In the genomic region with DNA sequence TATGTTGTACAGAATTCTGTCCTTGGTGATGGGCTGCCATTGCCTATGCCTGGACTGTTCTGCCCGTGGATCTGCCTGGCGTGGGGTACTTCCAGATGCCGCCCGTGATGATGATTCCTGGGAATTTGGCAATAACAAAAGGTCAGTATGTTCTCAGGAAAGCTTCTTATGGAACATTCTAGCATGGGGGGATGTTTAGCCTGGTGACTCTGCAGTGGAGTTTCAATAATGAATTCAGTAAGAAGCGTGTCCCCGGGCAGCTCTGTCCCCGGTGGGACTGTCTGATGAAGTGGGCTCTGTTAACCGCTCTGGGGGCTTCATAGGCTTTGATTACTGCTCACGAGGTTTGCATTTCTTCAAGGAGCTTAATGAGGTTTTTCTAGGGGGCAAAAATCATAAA, we compare ENCODE assay signal across 12 mouse cellular contexts.
DNase-seq lines count a peak whose midpoint lies in the region; ATAC-seq and TF ChIP-seq lines count a peak whose summit lies in the region.
"Had no signal": no experiment of that assay in that cellular context is flagged by ENCODE, and none has a peak within 500 bp of the region (broad histone marks: within the 10 kb centered on the region; RNA-seq: fewer than 3 reads in every experiment).

No protein-coding gene starts in this region.

- no peaks in the 10 kb centered on the region for H3K9me3 ChIP-seq in forebrain, embryonic 16.5 days (ENCODE audit: control insufficient read depth, low read length)
- no peaks in the 10 kb centered on the region for H3K9me3 ChIP-seq in forebrain, embryonic 11.5 days (ENCODE audit: control insufficient read depth, low read length)
- H3K9me3 ChIP-seq in kidney, postnatal 0 days (replicated peaks; ENCODE audit: low read length): no peaks in the 10 kb centered on the region
- H3K9me3 ChIP-seq in hindbrain, embryonic 14.5 days (ENCODE audit: control insufficient read depth, low read length): no peaks in the 10 kb centered on the region
- H3K9me3 ChIP-seq in neural tube, embryonic 13.5 days: no peaks in the 10 kb centered on the region
- H3K9me3 ChIP-seq: heart, embryonic 13.5 days; liver, embryonic 12.5 days; lung, embryonic 15.5 days had no signal

- DNase-seq in forebrain, embryonic 11.5 days (ENCODE audit: low spot score): no peak
- DNase-seq in kidney, postnatal 0 days (ENCODE audit: low spot score): no peak
- no peak for DNase-seq in kidney, adult 11 months
- DNase-seq in hindbrain, embryonic 14.5 days (ENCODE audit: low spot score): no peak
- no peak for DNase-seq in cerebellum, adult 8-10 months
- DNase-seq: right cerebral cortex, postnatal 25 days had no signal

- no peak for ATAC-seq in forebrain, embryonic 16.5 days
- no peak for ATAC-seq in forebrain, embryonic 11.5 days (replicated peaks; ENCODE audit: low FRiP score)
- no peak for ATAC-seq in kidney, postnatal 0 days (replicated peaks; ENCODE audit: low FRiP score, low read depth)
- ATAC-seq in hindbrain, embryonic 14.5 days (ENCODE audit: low FRiP score): no peak
- 0 out of 2 replicates have a peak, but pooled peaks have one; percentile 6 for ATAC-seq in neural tube, embryonic 13.5 days (ENCODE audit: low read depth)
- ATAC-seq: liver, embryonic 12.5 days had no signal

- 75% methylated on average over 9 of the region's 9 CpGs for WGBS in forebrain, embryonic 16.5 days
- 84% methylated on average over 9 of the region's 9 CpGs for WGBS in forebrain, embryonic 11.5 days
- 54% methylated on average over 9 of the region's 9 CpGs for WGBS in kidney, postnatal 0 days
- WGBS in hindbrain, embryonic 14.5 days: 50% methylated on average over 9 of the region's 9 CpGs
- WGBS in neural tube, embryonic 13.5 days: 37% methylated on average over 9 of the region's 9 CpGs

- H3K4me1 ChIP-seq in forebrain, embryonic 16.5 days (replicated peaks; ENCODE audit: control insufficient read depth, insufficient read depth, low read length): peaks cover 17% of the 10 kb centered on the region
- no peaks in the 10 kb centered on the region; the same call in 1 of the 2 replicates for H3K4me1 ChIP-seq in forebrain, embryonic 11.5 days (replicated peaks; ENCODE audit: control insufficient read depth, insufficient read depth, low read length)
- peaks cover 4% of the 10 kb centered on the region; the same call in 1 of the 2 replicates for H3K4me1 ChIP-seq in kidney, postnatal 0 days (replicated peaks; ENCODE audit: insufficient read depth, low read length)
- peaks cover 22% of the 10 kb centered on the region for H3K4me1 ChIP-seq in hindbrain, embryonic 14.5 days (replicated peaks; ENCODE audit: control insufficient read depth, insufficient read depth, low read length)
- H3K4me1 ChIP-seq in neural tube, embryonic 13.5 days (replicated peaks): peaks cover 67% of the 10 kb centered on the region

- no peak for TF ChIP-seq CTCF in kidney, postnatal 0 days (IDR thresholded peaks at IDR 0.05; ENCODE audit: low read depth)

- no peak overlapping the region for H3K4me2 ChIP-seq in forebrain, embryonic 16.5 days (ENCODE audit: low read length)
- H3K4me2 ChIP-seq in forebrain, embryonic 11.5 days (ENCODE audit: low read depth, low read length, severe bottlenecking): no peak overlapping the region
- peak overlapping the region; percentile 49; the same call in 1 of the 2 replicates for H3K4me2 ChIP-seq in kidney, postnatal 0 days (ENCODE audit: low read length)
- no peak overlapping the region for H3K4me2 ChIP-seq in hindbrain, embryonic 14.5 days (replicated peaks)
- no peak overlapping the region for H3K4me2 ChIP-seq in neural tube, embryonic 13.5 days

- H3K9ac ChIP-seq in forebrain, embryonic 16.5 days (replicated peaks; ENCODE audit: low read depth, low read length): no peak overlapping the region
- no peak overlapping the region for H3K9ac ChIP-seq in forebrain, embryonic 11.5 days (ENCODE audit: low read length)
- no peak overlapping the region for H3K9ac ChIP-seq in kidney, postnatal 0 days (ENCODE audit: low read depth, low read length)
- H3K9ac ChIP-seq in hindbrain, embryonic 14.5 days: no peak overlapping the region
- H3K9ac ChIP-seq in neural tube, embryonic 13.5 days: no peak overlapping the region
- H3K9ac ChIP-seq: liver, embryonic 12.5 days; lung, embryonic 15.5 days had no signal

- no peaks in the 10 kb centered on the region for H3K36me3 ChIP-seq in forebrain, embryonic 16.5 days (ENCODE audit: control insufficient read depth, insufficient read depth)
- no peaks in the 10 kb centered on the region for H3K36me3 ChIP-seq in forebrain, embryonic 11.5 days (ENCODE audit: control insufficient read depth, insufficient read depth, low read length)
- no peaks in the 10 kb centered on the region for H3K36me3 ChIP-seq in kidney, postnatal 0 days (ENCODE audit: insufficient read depth, low read length)
- no peaks in the 10 kb centered on the region for H3K36me3 ChIP-seq in hindbrain, embryonic 14.5 days (replicated peaks; ENCODE audit: control insufficient read depth, insufficient read depth)
- H3K36me3 ChIP-seq in neural tube, embryonic 13.5 days: no peaks in the 10 kb centered on the region
- H3K36me3 ChIP-seq: G1E; heart, embryonic 13.5 days; liver, embryonic 12.5 days; lung, embryonic 15.5 days had no signal

- H3K27ac ChIP-seq in forebrain, embryonic 16.5 days (ENCODE audit: low read length): peak overlapping the region; percentile 6; the same call in 1 of the 2 replicates
- no peak overlapping the region for H3K27ac ChIP-seq in forebrain, embryonic 11.5 days (ENCODE audit: low read depth, low read length)
- H3K27ac ChIP-seq in kidney, postnatal 0 days: no peak overlapping the region
- H3K27ac ChIP-seq in hindbrain, embryonic 14.5 days: peak overlapping the region; percentile 67
- H3K27ac ChIP-seq in neural tube, embryonic 13.5 days (replicated peaks): peak overlapping the region; percentile 68
- H3K27ac ChIP-seq: heart, embryonic 13.5 days; liver, embryonic 12.5 days; lung, embryonic 15.5 days had no signal

- H3K27me3 ChIP-seq in forebrain, embryonic 16.5 days (replicated peaks; ENCODE audit: control insufficient read depth, insufficient read depth, low read length): no peaks in the 10 kb centered on the region
- no peaks in the 10 kb centered on the region for H3K27me3 ChIP-seq in forebrain, embryonic 11.5 days (ENCODE audit: control insufficient read depth, insufficient read depth, low read length)
- no peaks in the 10 kb centered on the region for H3K27me3 ChIP-seq in kidney, postnatal 0 days (ENCODE audit: insufficient read depth, low read length)
- H3K27me3 ChIP-seq in hindbrain, embryonic 14.5 days (ENCODE audit: control insufficient read depth, insufficient read depth, low read length): no peaks in the 10 kb centered on the region
- H3K27me3 ChIP-seq in neural tube, embryonic 13.5 days: no peaks in the 10 kb centered on the region
- H3K27me3 ChIP-seq: heart, embryonic 13.5 days; liver, embryonic 12.5 days had no signal

- no peak overlapping the region for H3K4me3 ChIP-seq in forebrain, embryonic 16.5 days (replicated peaks; ENCODE audit: low read length)
- H3K4me3 ChIP-seq in forebrain, embryonic 11.5 days (ENCODE audit: low read depth, low read length): no peak overlapping the region
- no peak overlapping the region for H3K4me3 ChIP-seq in kidney, postnatal 0 days (replicated peaks; ENCODE audit: low read depth, low read length)
- H3K4me3 ChIP-seq in hindbrain, embryonic 14.5 days (replicated peaks; ENCODE audit: low read length): no peak overlapping the region
- H3K4me3 ChIP-seq in neural tube, embryonic 13.5 days: no peak overlapping the region

Comparison
In these comparisons a context has a peak if more than half of its experiments do, and no peak if none do; other contexts are left out.
1. H3K27ac ChIP-seq: peak in forebrain, embryonic 16.5 days (single experiment), hindbrain, embryonic 14.5 days (single experiment) and neural tube, embryonic 13.5 days (single experiment); none in forebrain, embryonic 11.5 days (single experiment) and kidney, postnatal 0 days (single experiment).